In genomic region chr10:119006866-119007575, GRCm38 (mm10) we compare ENCODE assay signal across 15 mouse cellular contexts.
DNase-seq lines count a peak whose midpoint lies in the region; ATAC-seq lines count a peak whose summit lies in the region.
"Had no signal": no experiment of that assay in that cellular context is flagged by ENCODE, and none has a peak within 500 bp of the region (broad histone marks: within the 10 kb centered on the region; RNA-seq: fewer than 3 reads in every experiment).

No protein-coding gene starts in this region.

- no peak overlapping the region for H3K4me2 ChIP-seq in kidney, embryonic 14.5 days (replicated peaks; ENCODE audit: low read depth, low read length)
- H3K4me2 ChIP-seq in stomach, embryonic 16.5 days (ENCODE audit: low read depth, low read length): no peak overlapping the region
- H3K4me2 ChIP-seq: heart, embryonic 11.5 days; hindbrain, embryonic 12.5 days had no signal

- peak; percentile 16 for DNase-seq in kidney, adult 18-20 months
- DNase-seq in cerebellum, postnatal 14 days: peak; percentile 71 to 93
- DNase-seq in spleen, adult 12 weeks (ENCODE audit: low spot score): no peak
- DNase-seq in lung, postnatal 36 days: no peak
- DNase-seq in frontal cortex, adult 2 months (ENCODE audit: extremely low spot score in 1 of 2, low spot score in 1 of 2): no peak
- DNase-seq: gastrocnemius, adult 2 months; lung, adult 2 months; right cerebral cortex, postnatal 25 days had no signal

- H3K9ac ChIP-seq in kidney, embryonic 14.5 days (ENCODE audit: low read depth, low read length): no peak overlapping the region
- no peak overlapping the region for H3K9ac ChIP-seq in stomach, embryonic 16.5 days (ENCODE audit: low read length)
- H3K9ac ChIP-seq: hindbrain, embryonic 12.5 days had no signal

- peaks cover 4% of the 10 kb centered on the region; the same call in 1 of the 2 replicates for H3K4me1 ChIP-seq in kidney, embryonic 14.5 days (ENCODE audit: control insufficient read depth, insufficient read depth, low read length)
- H3K4me1 ChIP-seq in stomach, embryonic 16.5 days (ENCODE audit: control insufficient read depth, insufficient read depth, low read length): peaks cover 14% of the 10 kb centered on the region
- H3K4me1 ChIP-seq: hindbrain, embryonic 12.5 days; megakaryocyte, embryonic 14.5 days had no signal

- no peak; the same call in 1 of the 2 replicates for ATAC-seq in kidney, embryonic 14.5 days (ENCODE audit: low FRiP score, low TSS enrichment)
- peak; percentile 86 for ATAC-seq in cerebellum, adult (ENCODE audit: insufficient number of reproducible peaks, low FRiP score, low TSS enrichment)
- no peak for ATAC-seq in stomach, embryonic 16.5 days (ENCODE audit: insufficient read depth, low FRiP score)

- no peak overlapping the region for H3K27ac ChIP-seq in kidney, embryonic 14.5 days (ENCODE audit: low read depth, low read length)
- peak overlapping the region; percentile 42; the same call in 1 of the 2 replicates for H3K27ac ChIP-seq in stomach, embryonic 16.5 days (ENCODE audit: low read length)
- H3K27ac ChIP-seq: gastrocnemius, adult 2 months; hindbrain, embryonic 12.5 days; kidney, postnatal 0 days had no signal

- no peaks in the 10 kb centered on the region for H3K9me3 ChIP-seq in kidney, embryonic 14.5 days (ENCODE audit: control insufficient read depth, low read length)
- no peaks in the 10 kb centered on the region for H3K9me3 ChIP-seq in stomach, embryonic 16.5 days (replicated peaks; ENCODE audit: control insufficient read depth, low read length)
- H3K9me3 ChIP-seq: hindbrain, embryonic 12.5 days; megakaryocyte, embryonic 14.5 days had no signal

- H3K4me3 ChIP-seq in kidney, embryonic 14.5 days (ENCODE audit: low read length): no peak overlapping the region
- H3K4me3 ChIP-seq in stomach, embryonic 16.5 days (replicated peaks; ENCODE audit: low read length): no peak overlapping the region
- H3K4me3 ChIP-seq: gastrocnemius, adult 2 months; hindbrain, embryonic 12.5 days; megakaryocyte, embryonic 14.5 days had no signal

- H3K27me3 ChIP-seq in kidney, embryonic 14.5 days (ENCODE audit: control insufficient read depth, insufficient read depth, low read length): no peaks in the 10 kb centered on the region
- H3K27me3 ChIP-seq in stomach, embryonic 16.5 days (ENCODE audit: control insufficient read depth, insufficient read depth, low read length): no peaks in the 10 kb centered on the region
- H3K27me3 ChIP-seq: hindbrain, embryonic 12.5 days had no signal

- H3K36me3 ChIP-seq in kidney, embryonic 14.5 days (ENCODE audit: control insufficient read depth, insufficient read depth, low read length): no peaks in the 10 kb centered on the region
- no peaks in the 10 kb centered on the region for H3K36me3 ChIP-seq in stomach, embryonic 16.5 days (ENCODE audit: control insufficient read depth, insufficient read depth, low read length)
- H3K36me3 ChIP-seq: hindbrain, embryonic 12.5 days had no signal

- 79% methylated on average over 19 of the region's 19 CpGs for WGBS in kidney, embryonic 14.5 days
- 82% methylated on average over 19 of the region's 19 CpGs for whole genome bisulfite sequencing in stomach, embryonic 16.5 days

Comparison
In these comparisons a context has a peak if more than half of its experiments do, and no peak if none do; other contexts are left out.
1. DNase-seq: peak in kidney, adult 18-20 months (single experiment) and cerebellum, postnatal 14 days (2 of 2); none in spleen, adult 12 weeks (single experiment), lung, postnatal 36 days (single experiment) and frontal cortex, adult 2 months (0 of 2).